Mouse (Mus musculus) hindbrain, embryonic 13.5 days (tissue): Measurements from ENCODE around the gene Zfp709. TPM values are rescaled to one million over a fixed set of nuclear protein-coding genes. Genes with fewer than 3 reads are reported as not detected.
"Not testable (repeated sequence)": the region's sequence is repeated elsewhere in the genome, so short reads cannot be mapped to it uniquely, and the experiment has no call there.

Experiments
- ATAC-seq: fragments of 200-750 bp; cut with Nextera tagmentation; 2 replicates; pipeline ENCODE4 v1.8.0; 2017; ENCODE audit warnings: moderate TSS enrichment; ENCODE audit not compliant: low FRiP score
- H3K27ac ChIP-seq: fragments of 300-500 bp; sonication (generic); 2 replicates; pipeline ENCODE4 v1.5.1; 2015; ENCODE audit warnings: inconsistent platforms, mild to moderate bottlenecking, moderate library complexity
- H3K27me3 ChIP-seq: fragments of 300-500 bp; sonication (generic); 2 replicates; pipeline ENCODE4 v1.6.1; 2015; ENCODE audit warnings: mild to moderate bottlenecking, inconsistent platforms
- H3K36me3 ChIP-seq: fragments of 300-500 bp; sonication (generic); 2 replicates; pipeline ENCODE4 v1.6.1; 2015; ENCODE audit warnings: mild to moderate bottlenecking, inconsistent platforms
- H3K4me1 ChIP-seq: fragments of 300-500 bp; sonication (generic); replicated peaks from 2 replicates; pipeline ENCODE4 v1.6.1; 2015; ENCODE audit warnings: inconsistent platforms
- H3K4me2 ChIP-seq: fragments of 300-500 bp; sonication (generic); 2 replicates; pipeline ENCODE4 v1.6.1; 2015; ENCODE audit warnings: inconsistent platforms, mild to moderate bottlenecking, moderate library complexity
- H3K4me3 ChIP-seq: fragments of 300-500 bp; sonication (generic); 2 replicates; pipeline ENCODE4 v1.5.1; 2015; ENCODE audit warnings: mild to moderate bottlenecking, inconsistent platforms
- H3K9ac ChIP-seq: fragments of 300-500 bp; sonication (generic); 2 replicates; pipeline ENCODE4 v1.6.1; 2015; ENCODE audit warnings: mild to moderate bottlenecking, inconsistent platforms
- H3K9me3 ChIP-seq: fragments of 300-500 bp; sonication (generic); 2 replicates; pipeline ENCODE4 v1.6.1; 2016; ENCODE audit warnings: inconsistent platforms
- WGBS: fragments of 180-500 bp; shearing (Covaris S2); methylation state at CpG from one replicate; pipeline ENCODE4 v1.1.7; 2015; 5-methylcytosine and 5-hydroxymethylcytosine counted together
- polyA plus RNA-seq: library from polyadenylated mRNA; unstranded; fragments of >200 nt; fragmentation: Nextera tagmentation; extraction: Ambion mirVana; gene quantifications from 2 replicates; pipeline ENCODE4 v1.2.1, GENCODE M21; 2015

Gene Zfp709
- polyA plus RNA-seq = 8.2 and 8.7 TPM in 2 replicates

GRCm38 (mm10) chr8:71881618-71882274 is at the start of gene Zfp709:
Gene Zfp709, plus strand, starts transcription at chr8:71882019.
- no peaks in the 10 kb centered on the region for H3K27me3 ChIP-seq
- H3K36me3 ChIP-seq = peaks cover 27% of the 10 kb centered on the region
- WGBS = 5% methylated on average over 45 of the region's 45 CpGs
- peak within 1 kb of the TSS; percentile 78 for H3K4me3 ChIP-seq
- peak within 1 kb of the TSS; percentile 88 for H3K4me2 ChIP-seq
- H3K9me3 ChIP-seq = peaks cover 19% of the 10 kb centered on the region
- peaks cover 8% of the 10 kb centered on the region for H3K4me1 ChIP-seq
- peak within 1 kb of the TSS; percentile 85 for H3K27ac ChIP-seq
- peak; percentile 96 for ATAC-seq
- peak within 1 kb of the TSS; percentile 91 for H3K9ac ChIP-seq

GRCm38 (mm10) chr8:71838207-71838606 is 43.6 kb upstream of the Zfp709 start:
- not testable (repeated sequence) for H3K27ac ChIP-seq, H3K27me3 ChIP-seq, H3K9me3 ChIP-seq, H3K36me3 ChIP-seq, H3K4me2 ChIP-seq, H3K4me1 ChIP-seq, H3K9ac ChIP-seq, ATAC-seq, H3K4me3 ChIP-seq
- 87% methylated on average over 4 of the region's 4 CpGs for WGBS

GRCm38 (mm10) chr8:71841201-71841817 is 40.5 kb upstream of the Zfp709 start:
- H3K9me3 ChIP-seq, ATAC-seq, H3K36me3 ChIP-seq, H3K27me3 ChIP-seq, H3K27ac ChIP-seq, H3K4me3 ChIP-seq, H3K4me1 ChIP-seq, H3K9ac ChIP-seq, H3K4me2 ChIP-seq: not testable (repeated sequence)
- 94% methylated on average over 3 of the region's 3 CpGs for WGBS

GRCm38 (mm10) chr8:71842476-71842875 is 39.3 kb upstream of the Zfp709 start:
- not testable (repeated sequence) for ATAC-seq, H3K36me3 ChIP-seq, H3K27me3 ChIP-seq, H3K4me2 ChIP-seq, H3K4me3 ChIP-seq, H3K9ac ChIP-seq, H3K4me1 ChIP-seq, H3K9me3 ChIP-seq, H3K27ac ChIP-seq
- WGBS = 85% methylated on average over 2 of the region's 2 CpGs

- H3K4me1 ChIP-seq, ATAC-seq, H3K4me2 ChIP-seq, H3K4me3 ChIP-seq, H3K27me3 ChIP-seq, H3K36me3 ChIP-seq, H3K9me3 ChIP-seq, H3K9ac ChIP-seq, H3K27ac ChIP-seq: not testable (repeated sequence)
- 79% methylated on average over 1 of the region's 1 CpGs for WGBS
Measured at GRCm38 (mm10) chr8:71844453-71844852, 37.4 kb upstream of the Zfp709 start.

- WGBS = 91% methylated on average over 1 of the region's 1 CpGs
- not testable (repeated sequence) for H3K27ac ChIP-seq, H3K4me2 ChIP-seq, H3K9ac ChIP-seq, H3K4me3 ChIP-seq, ATAC-seq, H3K36me3 ChIP-seq, H3K27me3 ChIP-seq, H3K9me3 ChIP-seq, H3K4me1 ChIP-seq
Measured at GRCm38 (mm10) chr8:71845993-71846483, 35.8 kb upstream of the Zfp709 start.

GRCm38 (mm10) chr8:71846745-71847144 is 35.1 kb upstream of the Zfp709 start:
- not testable (repeated sequence) for H3K9ac ChIP-seq, H3K4me3 ChIP-seq, H3K36me3 ChIP-seq, H3K4me1 ChIP-seq, H3K9me3 ChIP-seq, H3K27me3 ChIP-seq, H3K4me2 ChIP-seq, H3K27ac ChIP-seq
- WGBS = 90% methylated on average over 2 of the region's 2 CpGs
- peak; percentile 61 for ATAC-seq

GRCm38 (mm10) chr8:71851014-71851413 is 30.8 kb upstream of the Zfp709 start:
- H3K36me3 ChIP-seq, H3K9me3 ChIP-seq, ATAC-seq, H3K9ac ChIP-seq, H3K27me3 ChIP-seq, H3K4me1 ChIP-seq, H3K4me2 ChIP-seq, H3K27ac ChIP-seq, H3K4me3 ChIP-seq: not testable (repeated sequence)
- WGBS = 83% methylated on average over 1 of the region's 1 CpGs

GRCm38 (mm10) chr8:71853360-71853759 is 28.5 kb upstream of the Zfp709 start:
- not testable (repeated sequence) for H3K4me3 ChIP-seq, ATAC-seq, H3K4me1 ChIP-seq, H3K9ac ChIP-seq, H3K4me2 ChIP-seq, H3K27me3 ChIP-seq, H3K36me3 ChIP-seq, H3K27ac ChIP-seq, H3K9me3 ChIP-seq

GRCm38 (mm10) chr8:71856630-71857328 is 25.0 kb upstream of the Zfp709 start:
- not testable (repeated sequence) for H3K9me3 ChIP-seq, H3K36me3 ChIP-seq, H3K27ac ChIP-seq, H3K27me3 ChIP-seq, H3K4me1 ChIP-seq, H3K9ac ChIP-seq, H3K4me2 ChIP-seq, H3K4me3 ChIP-seq
- ATAC-seq = peak; percentile 63; the same call in 1 of the 2 replicates
- WGBS = 85% methylated on average over 9 of the region's 10 CpGs

GRCm38 (mm10) chr8:71857364-71857763 is 24.5 kb upstream of the Zfp709 start:
- not testable (repeated sequence) for H3K36me3 ChIP-seq, H3K9ac ChIP-seq, H3K27ac ChIP-seq, H3K4me1 ChIP-seq, H3K9me3 ChIP-seq, H3K27me3 ChIP-seq, H3K4me3 ChIP-seq, H3K4me2 ChIP-seq
- WGBS = 80% methylated on average over 2 of the region's 2 CpGs
- ATAC-seq = peak; percentile 61

- H3K9me3 ChIP-seq, H3K9ac ChIP-seq, H3K27me3 ChIP-seq, H3K27ac ChIP-seq, H3K4me2 ChIP-seq, H3K36me3 ChIP-seq, ATAC-seq, H3K4me1 ChIP-seq, H3K4me3 ChIP-seq: not testable (repeated sequence)
- 92% methylated on average over 1 of the region's 1 CpGs for WGBS
Measured at GRCm38 (mm10) chr8:71861551-71861950, 20.3 kb upstream of the Zfp709 start.

GRCm38 (mm10) chr8:71862038-71862437 is 19.8 kb upstream of the Zfp709 start:
- not testable (repeated sequence) for H3K4me1 ChIP-seq, H3K9me3 ChIP-seq, ATAC-seq, H3K4me3 ChIP-seq, H3K27me3 ChIP-seq, H3K9ac ChIP-seq, H3K4me2 ChIP-seq, H3K27ac ChIP-seq, H3K36me3 ChIP-seq
